Mouse (Mus musculus): ENCODE measurements at regions not wholly inside any gene's neighbourhood (a gene's known extent, or its start where the extent isn't known, plus 50 kb on each side); places are given as distances from the start of the nearest gene placed in this dataset.

DNA sequence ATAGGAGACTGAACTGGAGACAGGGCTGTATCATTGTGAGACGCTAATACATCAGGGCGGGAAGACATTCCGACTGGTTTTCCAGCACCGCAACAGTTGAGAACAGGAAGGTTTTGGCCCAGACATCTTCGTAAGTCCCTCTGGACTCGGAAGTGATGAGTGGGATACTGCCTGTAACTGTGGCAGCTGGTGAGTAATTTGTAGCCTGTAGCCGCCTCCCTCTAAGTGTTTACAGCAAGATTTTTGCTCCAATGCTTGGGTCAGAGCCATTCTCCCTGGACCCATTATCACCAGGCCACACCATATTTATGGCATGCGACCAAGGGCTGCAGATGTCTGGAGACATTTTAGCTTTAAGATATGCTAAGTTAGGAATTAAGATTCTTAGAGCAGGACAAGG, 351.5 kb downstream of the Etnk1 start:
- TF ChIP-seq CTCF (IDR thresholded peaks at IDR 0.05; ENCODE audit: insufficient read depth, low read length) (no peak), POLR2A (IDR thresholded peaks at IDR 0.05; ENCODE audit: borderline replicate concordance, extremely low read depth, low read depth, low read length) (no peak)

Measured in lung, adult 2 months (tissue).